Mouse (Mus musculus) myocyte (in vitro differentiated cells): ENCODE results near the gene Eml1.

Experiments used
- MYOG ChIP-seq, 3 experiments: IDR thresholded peaks; one replicate each; pipeline ENCODE4 v1.6.1; 2011; ENCODE audit warnings: control low read depth in 2 of 3, low read depth in 2 of 3, mild to moderate bottlenecking in 2 of 3; ENCODE audit not compliant: insufficient read length in 2 of 3, control insufficient read depth in 1 of 3, insufficient read depth in 1 of 3
- POLR2A ChIP-seq: IDR thresholded peaks from one replicate; pipeline ENCODE4 v1.6.1; 2011; ENCODE audit warnings: low read depth, mild to moderate bottlenecking, control low read depth, moderate library complexity; ENCODE audit not compliant: insufficient read length
- POLR2AphosphoS2 ChIP-seq: IDR thresholded peaks from one replicate; pipeline ENCODE4 v1.6.1; 2011; ENCODE audit warnings: low read depth, control low read depth; ENCODE audit not compliant: insufficient read length
- REST ChIP-seq: IDR thresholded peaks from one replicate; pipeline ENCODE4 v1.6.1; 2011; ENCODE audit warnings: mild to moderate bottlenecking, control low read depth, moderate library complexity; ENCODE audit not compliant: insufficient read depth, insufficient read length

DNA sequence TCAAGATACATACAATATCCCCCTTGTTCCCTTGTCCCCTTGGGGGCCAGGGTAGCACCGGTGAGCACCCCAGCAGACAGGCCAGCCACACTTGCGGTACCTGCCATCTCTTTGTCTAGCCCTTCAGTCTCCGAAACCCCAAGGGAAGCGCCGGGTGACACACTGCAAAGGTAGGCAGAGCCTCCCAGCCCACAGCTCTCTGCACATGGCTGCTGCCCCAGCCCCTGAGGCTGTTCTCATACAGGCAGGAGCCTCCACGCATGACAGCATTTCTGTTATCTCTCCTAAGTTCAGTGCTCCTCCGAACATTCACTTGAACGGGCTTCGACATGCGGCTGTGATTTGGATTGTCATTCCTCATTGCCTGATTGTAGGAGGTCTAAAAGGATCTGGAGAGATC lies 132.3 kb downstream of the Eml1 start:
- TF ChIP-seq MYOG (IDR thresholded peaks at IDR 0.05; ENCODE audit: control insufficient read depth in 1 of 3, insufficient read depth in 1 of 3, insufficient read length in 2 of 3, low read depth in 2 of 3) = no peak
- TF ChIP-seq REST = no peak
- TF ChIP-seq POLR2A = no peak
- no peak for TF ChIP-seq POLR2AphosphoS2
